Mouse (Mus musculus) myocyte (in vitro differentiated cells): Measurements from ENCODE around the gene Tnnt3.

ENCODE experiments used
- MAX ChIP-seq: IDR thresholded peaks from one replicate; pipeline ENCODE4 v1.6.1; 2011; ENCODE audit warnings: low read depth, mild to moderate bottlenecking, control low read depth
- MYOG ChIP-seq, 3 experiments: IDR thresholded peaks; one replicate each; pipeline ENCODE4 v1.6.1; 2011; ENCODE audit warnings: control low read depth in 2 of 3, low read depth in 2 of 3, mild to moderate bottlenecking in 2 of 3; ENCODE audit not compliant: insufficient read length in 2 of 3, control insufficient read depth in 1 of 3, insufficient read depth in 1 of 3
- POLR2A ChIP-seq: IDR thresholded peaks from one replicate; pipeline ENCODE4 v1.6.1; 2011; ENCODE audit warnings: low read depth, mild to moderate bottlenecking, control low read depth, moderate library complexity; ENCODE audit not compliant: insufficient read length
- TCF12 ChIP-seq: IDR thresholded peaks from one replicate; pipeline ENCODE4 v1.6.1; 2011; ENCODE audit warnings: mild to moderate bottlenecking, control low read depth; ENCODE audit not compliant: poor library complexity, insufficient read depth, severe bottlenecking

DNA sequence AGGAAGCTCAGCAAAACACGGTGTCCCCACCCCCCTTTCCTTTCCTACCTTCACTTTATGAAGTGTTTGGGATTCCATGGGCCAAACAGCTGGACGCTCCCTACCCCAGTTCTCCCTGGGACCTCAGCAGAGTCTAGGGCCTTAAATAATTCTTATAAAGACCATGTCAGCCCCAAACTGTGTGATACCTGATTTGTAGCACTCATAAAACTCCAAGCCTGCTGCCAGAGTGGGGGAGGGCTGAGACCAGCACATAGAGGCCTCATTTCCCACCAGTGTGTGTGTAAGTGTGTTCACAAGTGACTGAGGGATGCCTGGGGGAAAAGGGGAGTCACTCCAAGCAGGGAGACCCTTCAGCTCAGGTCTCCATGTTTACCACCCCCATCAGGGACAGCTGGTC, 49.2 kb downstream of the Tnnt3 start:
- TF ChIP-seq MAX (no peak), TCF12 (no peak), POLR2A (no peak), MYOG (IDR thresholded peaks at IDR 0.05; ENCODE audit: control insufficient read depth in 1 of 3, insufficient read depth in 1 of 3, insufficient read length in 2 of 3, low read depth in 2 of 3) (no peak)
